Mouse (Mus musculus) left cerebral cortex, postnatal 4 days (tissue): ENCODE results near the gene Rnf208. TPM values are rescaled to one million over a fixed set of nuclear protein-coding genes. Genes with fewer than 3 reads are reported as not detected.

Experiments
- DNase-seq: peaks from one replicate; pipeline ENCODE4 v3.0.0-alpha.2; 2022
- intact Hi-C: fragments of 180-260 bp; cut with DNase I; formaldehyde crosslinking; loops from one replicate; pipeline ENCODE4 v1.15.1; 2025
- total RNA-seq, 2 experiments: library from RNA; stranded (reverse); gene quantifications; 2 replicates each; pipeline ENCODE4 v1.2.3; 2021

The Rnf208 gene
- 100 to 1,000 TPM; 169 to 189 TPM for total RNA-seq

GRCm38 (mm10) chr2:25242101-25242506 lies at the start of gene Rnf208, which contains the start of gene Cysrt1:
Gene Rnf208, plus strand, starts transcription at chr2:25242255.
Gene Cysrt1, minus strand, starts transcription at chr2:25242452.
- intact Hi-C loops, result no loop called here
- no peak for DNase-seq

- DNase-seq, result peak; percentile 84
- intact Hi-C loops, result loop anchor here (1.0 kb wide), 1 partner anchor 33 kb away; no protein-coding TSS in a partner anchor
These were observed 48.7 kb upstream of the Rnf208 start for GRCm38 (mm10) chr2:25193330-25193770.

GRCm38 (mm10) chr2:25194006-25194405 lies 48.0 kb upstream of the Rnf208 start:
- no peak for DNase-seq
- intact Hi-C loops, result no loop called here

GRCm38 (mm10) chr2:25194486-25195171 lies 47.4 kb upstream of the Rnf208 start:
- no peak for DNase-seq
- intact Hi-C loops, result loop anchor here (5.0 kb wide), 1 partner anchor 63 kb away; the partner anchor contains the start of gene Tmem203

- intact Hi-C loops, result loop anchor here (5.0 kb wide), 1 partner anchor 62 kb away; the partner anchor contains the start of gene Tmem203
- no peak for DNase-seq
These were observed 46.6 kb upstream of the Rnf208 start for GRCm38 (mm10) chr2:25195211-25196156.

GRCm38 (mm10) chr2:25196172-25196954 lies 45.7 kb upstream of the Rnf208 start, which contains the start of gene Tor4a:
Gene Tor4a, minus strand, starts transcription at chr2:25196886.
- DNase-seq, result no peak
- intact Hi-C loops, result loop anchor here (5.0 kb wide), 1 partner anchor 61 kb away; the partner anchor contains the start of gene Tmem203

GRCm38 (mm10) chr2:25197191-25197590 lies 44.9 kb upstream of the Rnf208 start:
- intact Hi-C loops, result loop anchor here (5.0 kb wide), 1 partner anchor 60 kb away; the partner anchor contains the start of gene Tmem203
- DNase-seq, result no peak

- no peak for DNase-seq
- intact Hi-C loops, result loop anchor here (5.0 kb wide), 1 partner anchor 59 kb away; the partner anchor contains the start of gene Tmem203
These were observed 44.1 kb upstream of the Rnf208 start for GRCm38 (mm10) chr2:25197946-25198345.

GRCm38 (mm10) chr2:25200631-25201030 lies 41.4 kb upstream of the Rnf208 start:
- DNase-seq, result no peak
- intact Hi-C loops, result no loop called here

- DNase-seq, result no peak
- intact Hi-C loops, result no loop called here
These were observed 38.3 kb upstream of the Rnf208 start for GRCm38 (mm10) chr2:25203631-25204214.

GRCm38 (mm10) chr2:25207593-25207992 lies 34.5 kb upstream of the Rnf208 start:
- DNase-seq, result no peak
- intact Hi-C loops, result no loop called here

- no peak for DNase-seq
- intact Hi-C loops, result no loop called here
These were observed 31.4 kb upstream of the Rnf208 start for GRCm38 (mm10) chr2:25210686-25211085.

- intact Hi-C loops, result no loop called here
These were observed 30.9 kb upstream of the Rnf208 start, which contains the start of gene Nelfb for GRCm38 (mm10) chr2:25211121-25211670. Gene Nelfb, minus strand, starts transcription at chr2:25211489.

GRCm38 (mm10) chr2:25213266-25213865 lies 28.7 kb upstream of the Rnf208 start:
- DNase-seq, result no peak
- intact Hi-C loops, result no loop called here

More at GRCm38 (mm10) chr2:25211121-25211670, 30.9 kb upstream of the Rnf208 start, which contains the start of gene Nelfb:
- peak; percentile 91 for DNase-seq

GRCm38 (mm10) chr2:25214444-25214843 lies 27.6 kb upstream of the Rnf208 start, which contains the start of gene Stpg3:
Gene Stpg3, minus strand, starts transcription at chr2:25214637.
- intact Hi-C loops, result no loop called here
- no peak for DNase-seq

- intact Hi-C loops, result no loop called here
- no peak for DNase-seq
These were observed 24.4 kb upstream of the Rnf208 start for GRCm38 (mm10) chr2:25217666-25218065.

- intact Hi-C loops, result no loop called here
- DNase-seq, result no peak
These were observed 23.6 kb upstream of the Rnf208 start, which contains the start of gene Fam166a for GRCm38 (mm10) chr2:25218445-25218844. Gene Fam166a, plus strand, starts transcription at chr2:25218745.

GRCm38 (mm10) chr2:25221331-25221772 lies 20.7 kb upstream of the Rnf208 start:
- intact Hi-C loops, result loop anchor here (5.0 kb wide), 1 partner anchor 36 kb away; the partner anchor contains the start of gene Tmem203
- DNase-seq, result no peak
